Comparison of ENCODE assay signal across 9 mouse cellular contexts in the genomic region with DNA sequence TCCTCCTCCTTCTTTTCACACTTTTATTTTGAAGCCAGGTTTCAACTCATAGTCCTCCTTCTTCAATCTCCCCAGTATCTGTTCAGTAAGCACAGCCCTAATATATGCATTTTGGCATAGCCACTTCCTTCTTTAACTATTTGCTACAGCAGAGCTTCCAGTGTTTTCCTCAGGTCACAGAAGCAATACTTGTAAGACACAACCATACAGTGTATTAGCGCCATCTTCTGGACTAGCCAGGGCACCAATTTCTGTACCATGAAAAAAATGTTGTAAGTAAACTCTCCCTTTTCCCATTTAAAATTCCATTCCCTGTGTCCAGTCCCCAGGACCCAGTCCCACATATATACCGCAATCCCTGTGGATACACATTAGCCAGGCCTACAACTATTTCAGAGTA. TPM values are rescaled to one million over a fixed set of nuclear protein-coding genes. Genes with fewer than 3 reads are reported as not detected.
DNase-seq lines count a peak whose midpoint lies in the region; ATAC-seq and TF ChIP-seq lines count a peak whose summit lies in the region.
"Had no signal": no experiment of that assay in that cellular context is flagged by ENCODE, and none has a peak within 500 bp of the region (broad histone marks: within the 10 kb centered on the region; RNA-seq: fewer than 3 reads in every experiment).

No protein-coding gene starts in this region.

- H3K36me3 ChIP-seq in neural tube, embryonic 14.5 days (ENCODE audit: control insufficient read depth, insufficient read depth, low read length), result no peaks in the 10 kb centered on the region
- H3K36me3 ChIP-seq: limb, embryonic 12.5 days had no signal

- DNase-seq in gastrocnemius, adult 2 months, result peak; percentile 27
- no peak for DNase-seq in gastrocnemius, postnatal 36 days
- DNase-seq in T-cell, adult 2 months (ENCODE audit: low spot score), result peak; percentile 39
- DNase-seq in cerebellum, postnatal 25 days, result peak; percentile 28 to 55
- peak; percentile 12 for DNase-seq in gastrocnemius, postnatal 14 days
- DNase-seq in kidney, postnatal 14 days, result peak; percentile 72
- peak; percentile 20 to 45 for DNase-seq in lung, adult 18-20 months

- TF ChIP-seq CTCF in gastrocnemius, adult 2 months (IDR thresholded peaks at IDR 0.05), result peak; percentile 83

- H3K9ac ChIP-seq in neural tube, embryonic 14.5 days (replicated peaks; ENCODE audit: low read depth, low read length), result no peak overlapping the region
- H3K9ac ChIP-seq: limb, embryonic 12.5 days had no signal

- WGBS in neural tube, embryonic 14.5 days, result 13% methylated on average over 2 of the region's 2 CpGs

- H3K27ac ChIP-seq in gastrocnemius, adult 2 months, result no peak overlapping the region
- H3K27ac ChIP-seq in neural tube, embryonic 14.5 days (ENCODE audit: low read depth, low read length), result no peak overlapping the region
- H3K27ac ChIP-seq: limb, embryonic 12.5 days had no signal

- intact Hi-C loops in gastrocnemius, adult 2 months (cut with DNase I), result loop anchor here (10.0 kb wide), 1 partner anchor 699 kb away; a partner anchor contains a TSS
- intact Hi-C loops in gastrocnemius, postnatal 36 days (cut with DNase I), result loop anchor here (5.0 to 10.0 kb wide), 4 partner anchors 117 to 697 kb away; no protein-coding TSS in a partner anchor
- intact Hi-C loops in gastrocnemius, postnatal 14 days (cut with DNase I; ENCODE audit: low total_unique reads), result loop anchor here (10.0 kb wide), 1 partner anchor 669 kb away; no protein-coding TSS in a partner anchor

- H3K4me3 ChIP-seq in gastrocnemius, adult 2 months, result no peak overlapping the region
- H3K4me3 ChIP-seq in neural tube, embryonic 14.5 days (ENCODE audit: low read depth, low read length), result no peak overlapping the region
- H3K4me3 ChIP-seq: limb, embryonic 12.5 days had no signal

- H3K4me1 ChIP-seq in neural tube, embryonic 14.5 days (ENCODE audit: control insufficient read depth, insufficient read depth, low read length), result no peaks in the 10 kb centered on the region

- no peaks in the 10 kb centered on the region for H3K9me3 ChIP-seq in neural tube, embryonic 14.5 days (ENCODE audit: control insufficient read depth, low read length)
- H3K9me3 ChIP-seq: limb, embryonic 12.5 days had no signal

- no peak overlapping the region for H3K4me2 ChIP-seq in neural tube, embryonic 14.5 days (ENCODE audit: low read depth, low read length)
- H3K4me2 ChIP-seq: limb, embryonic 12.5 days had no signal

- no peaks in the 10 kb centered on the region for H3K27me3 ChIP-seq in neural tube, embryonic 14.5 days (ENCODE audit: control insufficient read depth, insufficient read depth, low read length)
- H3K27me3 ChIP-seq: limb, embryonic 12.5 days had no signal

- peak; percentile 77; the same call in 1 of the 2 replicates for ATAC-seq in neural tube, embryonic 14.5 days (ENCODE audit: low read depth)

RNA-seq across cellular contexts. Expression of a gene that starts 17.9 kb away (rescaled TPM):
- total RNA-seq in gastrocnemius, adult 2 months (2021), result 1 to 10 TPM; 2.7 to 3.4 TPM
- total RNA-seq in gastrocnemius, postnatal 36 days (2021), result 1 to 10 TPM; 3.3 to 5.0 TPM
- 10 to 100 TPM in 1 of 2 experiments, 1 to 10 TPM in 1; 7.9 to 12.6 TPM for total RNA-seq in gastrocnemius, postnatal 14 days (2021)
- 9.1 and 10.2 TPM in 2 replicates for polyA plus RNA-seq in neural tube, embryonic 14.5 days (2014; fragmentation: Nextera tagmentation; extraction: Ambion mirVana)

RNA-seq across cellular contexts. Expression of a gene that starts 32.3 kb away (rescaled TPM):
- 1 to 10 TPM; 1.2 to 2.0 TPM for total RNA-seq in gastrocnemius, adult 2 months (2021)
- total RNA-seq in gastrocnemius, postnatal 36 days (2021), result 1 to 10 TPM in 1 of 2 experiments, under 1 TPM in 1; 0.54 to 1.3 TPM
- total RNA-seq in gastrocnemius, postnatal 14 days (2021), result 1 to 10 TPM; 2.5 to 2.9 TPM
- 35.5 and 56.0 TPM in 2 replicates for polyA plus RNA-seq in neural tube, embryonic 14.5 days (2014; fragmentation: Nextera tagmentation; extraction: Ambion mirVana)

Comparison
In these comparisons a context has a peak if more than half of its experiments do, and no peak if none do; other contexts are left out.
1. DNase-seq: peak in gastrocnemius, adult 2 months (single experiment), T-cell, adult 2 months (single experiment), cerebellum, postnatal 25 days (2 of 2), gastrocnemius, postnatal 14 days (single experiment), kidney, postnatal 14 days (single experiment) and lung, adult 18-20 months (2 of 2); none in gastrocnemius, postnatal 36 days (0 of 2).